Mouse (Mus musculus) spleen, adult 2 months (tissue): ENCODE measurements around the gene Cdcp2. TPM values are rescaled to one million over a fixed set of nuclear protein-coding genes. Genes with fewer than 3 reads are reported as not detected.

Experiments used
- DNase-seq, 2 experiments: peaks; one replicate each; pipeline versions ENCODE4 v3.0.0 to v3.0.0-alpha.2; 2012 to 2021; ENCODE audit warnings: low spot score in 2 of 2, low read depth in 1 of 2
- H3K27ac ChIP-seq: fragments of 200-500 bp; 2 replicates; pipeline ENCODE4 v1.5.1; 2012; ENCODE audit warnings: low read length, inconsistent platforms; ENCODE audit not compliant: insufficient read depth
- H3K27me3 ChIP-seq: fragments of 200-500 bp; 2 replicates; pipeline ENCODE4 v1.6.1; 2012; ENCODE audit warnings: mild to moderate bottlenecking, moderate library complexity, low read length, inconsistent platforms; ENCODE audit not compliant: control insufficient read depth, insufficient read depth
- H3K36me3 ChIP-seq: fragments of 200-500 bp; 2 replicates; pipeline ENCODE4 v1.6.1; 2012; ENCODE audit warnings: mild to moderate bottlenecking, low read length, inconsistent platforms; ENCODE audit not compliant: control insufficient read depth, insufficient read depth
- H3K4me1 ChIP-seq: fragments of 200-500 bp; 2 replicates; pipeline ENCODE4 v1.6.1; 2011; ENCODE audit warnings: inconsistent platforms; ENCODE audit not compliant: control insufficient read depth, insufficient read depth, insufficient read length
- H3K4me3 ChIP-seq: fragments of 200-500 bp; 2 replicates; pipeline ENCODE4 v1.5.1; 2011; ENCODE audit warnings: mild to moderate bottlenecking, inconsistent platforms; ENCODE audit not compliant: insufficient read depth, insufficient read length; ENCODE audit errors: extremely low read depth
- CTCF ChIP-seq: fragments of 200-500 bp; IDR thresholded peaks from 2 replicates; pipeline ENCODE4 v1.5.1; 2011; ENCODE audit warnings: mild to moderate bottlenecking, inconsistent platforms; ENCODE audit not compliant: insufficient read depth, insufficient read length, insufficient replicate concordance; ENCODE audit errors: extremely low read depth
- POLR2A ChIP-seq: fragments of 200-500 bp; IDR thresholded peaks from 2 replicates; pipeline ENCODE4 v1.6.1; 2011; ENCODE audit warnings: low read depth, low read length, inconsistent platforms
- WGBS: fragments of 180-500 bp; shearing (Covaris S2); methylation state at CpG from one replicate; pipeline ENCODE4 v1.1.7; 2018; 5-methylcytosine and 5-hydroxymethylcytosine counted together
- polyA plus RNA-seq: library from polyadenylated mRNA; depleted of rRNA; stranded (reverse); fragments of >200 nt; gene quantifications from 2 replicates; pipeline ENCODE4 v1.2.3, GENCODE M21; 2012

Cdcp2 gene
- polyA plus RNA-seq, 1 experiment = not detected

DNA sequence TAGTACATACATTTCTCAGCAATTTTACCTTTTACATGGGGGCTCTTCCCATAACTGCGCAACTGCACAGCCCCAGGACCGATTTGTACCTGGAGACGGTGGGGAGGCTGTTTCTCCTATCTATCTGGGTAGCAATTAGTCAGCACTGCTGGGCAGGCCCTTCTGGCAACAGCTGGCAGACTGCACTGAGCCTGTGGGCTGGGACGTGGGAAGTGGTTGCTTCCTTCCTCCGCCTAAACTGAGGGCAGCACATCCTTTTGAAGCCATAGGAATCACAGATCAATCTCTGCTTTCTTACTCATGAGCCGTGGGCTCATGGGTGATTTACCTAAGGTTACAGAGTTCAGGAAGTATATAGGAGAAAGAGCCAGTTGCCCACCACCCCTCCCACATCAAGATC, 37.9 kb upstream of the Cdcp2 start:
- Histone ChIP-seq H3K4me1 (no peaks in the 10 kb centered on the region), H3K27me3 (no peaks in the 10 kb centered on the region), H3K36me3 (peaks cover 25% of the 10 kb centered on the region), H3K27ac (no peak overlapping the region), H3K4me3 (no peak overlapping the region)
- no peak for TF ChIP-seq POLR2A
- no peak for TF ChIP-seq CTCF
- 37% methylated on average over 6 of the region's 6 CpGs for WGBS
- DNase-seq = no peak

DNA sequence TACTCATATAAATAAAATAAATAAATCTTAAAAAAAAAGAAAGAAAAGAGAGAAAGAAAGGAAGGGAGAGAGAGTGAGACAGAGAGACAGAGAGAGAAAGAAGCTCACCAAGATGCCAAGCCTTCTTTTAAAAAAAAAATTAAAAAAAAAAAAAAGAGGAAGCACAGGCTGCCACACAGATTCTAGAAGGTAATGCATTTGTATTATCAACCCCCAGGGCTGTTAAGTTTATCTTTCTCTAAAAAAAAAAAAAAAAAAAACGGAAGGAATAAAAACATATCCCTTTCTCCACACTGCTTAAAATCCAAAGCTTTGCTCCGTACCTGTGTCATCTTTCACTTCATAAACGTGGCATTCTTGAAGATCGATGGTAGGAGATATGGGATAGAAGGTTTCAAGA, 35.1 kb upstream of the Cdcp2 start:
- no peaks in the 10 kb centered on the region for H3K27me3 ChIP-seq
- 88% methylated on average over 4 of the region's 4 CpGs for WGBS
- DNase-seq = no peak
- H3K4me1 ChIP-seq = 0 out of 2 replicates have a peak, but pooled peaks cover 7% of the 10 kb centered on the region
- H3K36me3 ChIP-seq = peaks cover 28% of the 10 kb centered on the region
- TF ChIP-seq CTCF = no peak
- TF ChIP-seq POLR2A = no peak
- H3K27ac ChIP-seq = no peak overlapping the region
- H3K4me3 ChIP-seq = no peak overlapping the region

DNA sequence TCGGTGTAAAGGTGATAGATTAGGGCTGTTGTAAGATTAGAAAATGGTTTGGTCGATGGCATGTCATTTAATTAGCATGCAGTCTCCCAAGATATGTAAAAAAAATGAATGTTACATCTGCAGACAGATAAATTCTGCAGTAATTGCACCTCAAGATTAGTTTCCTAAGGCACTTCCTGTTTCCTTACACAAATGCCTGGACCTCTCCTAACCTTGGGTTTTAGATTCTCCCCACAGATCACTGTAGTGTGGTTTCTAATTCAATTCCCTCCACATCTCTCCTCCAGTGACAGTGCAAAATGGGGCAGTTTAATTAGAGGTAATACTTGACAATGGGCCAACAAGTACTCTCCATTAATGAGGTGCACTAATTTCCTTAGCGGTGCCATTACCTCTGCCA, 33.5 kb upstream of the Cdcp2 start:
- Histone ChIP-seq H3K4me3 (no peak overlapping the region), H3K36me3 (peaks cover 18% of the 10 kb centered on the region), H3K27ac (no peak overlapping the region), H3K4me1 (0 out of 2 replicates have a peak, but pooled peaks cover 7% of the 10 kb centered on the region), H3K27me3 (no peaks in the 10 kb centered on the region)
- no peak for DNase-seq
- 94% methylated on average over 3 of the region's 3 CpGs for WGBS
- no peak for TF ChIP-seq POLR2A
- TF ChIP-seq CTCF = no peak

DNA sequence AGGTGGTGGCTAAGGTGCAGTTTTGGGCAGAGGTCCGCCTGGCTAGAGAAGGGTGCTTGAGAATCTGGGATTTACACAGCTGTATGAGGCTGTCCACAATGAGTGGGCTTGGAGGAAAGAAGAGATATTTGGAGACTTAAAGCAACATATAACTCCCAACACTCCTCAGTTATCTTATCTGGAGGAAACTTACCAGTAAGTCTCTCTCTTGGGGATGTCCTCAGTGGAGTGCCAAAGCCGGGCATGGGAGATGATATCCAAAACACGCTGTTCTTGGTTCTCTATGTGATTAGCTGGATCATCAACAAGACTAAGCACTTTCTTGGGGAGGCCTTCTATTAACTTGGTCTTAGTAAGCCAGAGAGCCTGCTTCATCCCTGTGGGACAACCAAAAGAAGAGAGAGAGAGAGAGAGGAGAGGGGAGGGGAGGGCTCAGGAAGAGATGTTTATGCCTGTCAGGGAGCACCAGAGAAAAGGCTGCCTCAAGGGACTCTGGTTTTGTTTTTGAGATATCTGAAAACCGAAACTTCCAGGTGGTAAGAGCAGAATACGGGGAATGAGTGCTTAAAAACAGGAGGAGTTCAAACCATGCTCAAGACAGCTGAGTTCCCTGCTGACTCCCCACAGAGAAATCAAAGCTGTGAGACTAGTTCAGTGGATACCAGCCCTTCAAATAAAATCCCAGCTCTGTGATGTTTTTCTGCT, 32.1 kb upstream of the Cdcp2 start:
- H3K4me1 ChIP-seq = 0 out of 2 replicates have a peak, but pooled peaks cover 7% of the 10 kb centered on the region
- 71% methylated on average over 5 of the region's 5 CpGs for WGBS
- no peak overlapping the region for H3K27ac ChIP-seq
- no peak for DNase-seq
- TF ChIP-seq POLR2A (no peak), CTCF (no peak)
- H3K27me3 ChIP-seq = no peaks in the 10 kb centered on the region
- H3K4me3 ChIP-seq = no peak overlapping the region
- H3K36me3 ChIP-seq = peaks cover 17% of the 10 kb centered on the region

DNA sequence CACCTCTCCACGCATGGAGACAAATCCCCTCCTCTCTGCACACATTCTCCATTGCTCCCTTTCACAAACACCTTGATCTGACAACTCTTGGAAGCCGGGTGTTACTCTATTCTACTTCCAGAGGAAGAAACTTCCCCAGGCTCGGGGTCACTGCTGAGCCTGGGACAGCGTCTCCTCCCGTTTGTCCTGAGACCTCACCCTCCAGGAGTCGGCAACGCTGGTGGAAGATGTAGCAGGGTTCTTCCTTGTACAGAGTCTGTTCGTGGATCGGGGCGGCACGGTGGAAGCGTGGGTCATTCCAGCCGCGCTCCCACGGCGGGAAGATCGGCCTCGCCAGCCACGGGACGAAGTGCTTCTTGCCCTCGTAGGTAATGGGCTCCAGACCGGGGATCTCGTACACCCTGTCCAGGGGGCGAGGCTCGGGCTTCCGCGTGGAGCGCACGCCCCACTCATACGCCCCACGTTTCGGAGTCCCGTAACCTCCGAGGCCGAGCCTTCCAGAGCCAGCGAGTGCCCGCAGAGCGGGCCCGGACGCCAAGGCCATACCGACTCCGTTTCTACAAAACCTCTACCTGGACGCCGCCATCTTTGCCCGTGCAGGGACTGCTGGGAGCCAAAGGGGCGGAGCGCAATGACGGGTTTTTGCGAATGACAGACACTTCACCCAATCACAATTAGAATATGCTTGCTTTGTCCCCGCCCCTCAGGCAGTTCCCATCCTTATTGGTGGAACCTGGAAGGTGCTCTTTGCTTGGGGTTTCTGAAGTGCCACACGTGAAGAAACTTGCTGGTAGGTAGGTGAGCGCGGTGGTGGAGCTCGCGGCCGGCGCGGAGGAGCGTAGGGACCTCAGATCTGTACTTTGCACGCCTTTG, 30.2 kb upstream of the Cdcp2 start, which contains the start of the genes Mrpl37 and Cyb5rl:
Gene Mrpl37 (minus strand): TSS at position 617 of the 873 bp plus-strand sequence.
Gene Cyb5rl (plus strand): TSS at position 737 of the 873 bp plus-strand sequence.
- H3K27ac ChIP-seq = no peak within 1 kb of the TSS; the same call in 1 of the 2 replicates
- TF ChIP-seq POLR2A = peak; percentile 70
- TF ChIP-seq CTCF = no peak
- peak within 1 kb of the TSS; percentile 90 for H3K4me3 ChIP-seq
- H3K27me3 ChIP-seq = no peaks in the 10 kb centered on the region
- DNase-seq = peak; percentile 92 to 95
- H3K36me3 ChIP-seq = peaks cover 11% of the 10 kb centered on the region
- 0 out of 2 replicates have a peak, but pooled peaks cover 7% of the 10 kb centered on the region for H3K4me1 ChIP-seq
- 2% methylated on average over 60 of the region's 60 CpGs for WGBS

DNA sequence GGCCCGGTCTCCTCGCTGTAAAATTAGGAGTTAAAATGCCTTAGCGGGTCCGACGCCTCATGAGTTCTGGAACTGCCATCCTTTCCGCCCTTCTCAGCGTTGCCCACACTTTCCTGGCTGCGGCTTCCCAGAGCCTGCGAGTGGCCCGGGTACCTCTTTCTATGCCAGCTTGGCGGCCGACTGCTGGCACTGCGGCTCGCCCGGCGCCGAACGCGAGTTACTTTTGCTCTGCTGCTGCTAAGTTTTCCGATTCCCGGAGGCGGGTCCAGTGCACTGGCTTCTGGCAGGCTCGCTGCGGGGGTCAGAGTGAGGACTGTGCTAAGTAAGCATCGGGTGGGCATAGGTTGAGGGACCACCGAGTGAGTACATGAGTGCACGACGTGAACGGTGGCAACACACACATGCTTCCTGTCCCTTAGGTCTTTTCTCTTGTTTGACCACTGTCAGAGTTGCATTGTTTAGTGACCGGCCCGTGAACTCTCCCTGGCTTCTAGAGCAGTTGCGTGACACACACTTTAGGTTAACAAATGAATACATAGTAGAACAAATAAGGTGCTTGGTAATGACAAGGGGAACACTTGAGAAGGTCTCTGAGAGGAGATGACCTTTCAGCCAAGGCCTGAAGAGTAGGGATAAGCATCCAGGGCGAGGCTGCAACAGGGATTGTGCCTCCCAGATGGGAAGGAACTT, 29.4 kb upstream of the Cdcp2 start:
- 5% methylated on average over 33 of the region's 33 CpGs for WGBS
- H3K27ac ChIP-seq = no peak overlapping the region; the same call in 1 of the 2 replicates

More for the DNA sequence above, 29.4 kb upstream of the Cdcp2 start:
- Histone ChIP-seq H3K27me3 (no peaks in the 10 kb centered on the region), H3K36me3 (peaks cover 7% of the 10 kb centered on the region), H3K4me1 (0 out of 2 replicates have a peak, but pooled peaks cover 7% of the 10 kb centered on the region), H3K4me3 (peak overlapping the region; percentile 66)
- TF ChIP-seq POLR2A (no peak), CTCF (no peak)
- DNase-seq = no peak
